Mouse (Mus musculus) adrenal gland, postnatal 4 days (tissue): ENCODE data around the gene Alox5. TPM values are rescaled to one million over a fixed set of nuclear protein-coding genes. Genes with fewer than 3 reads are reported as not detected.

Source experiments
- DNase-seq, 2 experiments: peaks; one replicate each; pipeline ENCODE4 v3.0.0; 2021 to 2022; ENCODE audit warnings: low spot score in 2 of 2, mixed read lengths in 2 of 2
- total RNA-seq, 2 experiments: library from RNA; stranded (reverse); gene quantifications; 2 replicates each; pipeline ENCODE4 v1.2.3; 2021

Gene Alox5
- total RNA-seq, 2 experiments from 2014 or later, result 1.1 to 3.5 TPM

- DNase-seq, result no peak
Measured at GRCm38 (mm10) chr6:116417518-116418315, 43.3 kb downstream of the Alox5 start.

DNA sequence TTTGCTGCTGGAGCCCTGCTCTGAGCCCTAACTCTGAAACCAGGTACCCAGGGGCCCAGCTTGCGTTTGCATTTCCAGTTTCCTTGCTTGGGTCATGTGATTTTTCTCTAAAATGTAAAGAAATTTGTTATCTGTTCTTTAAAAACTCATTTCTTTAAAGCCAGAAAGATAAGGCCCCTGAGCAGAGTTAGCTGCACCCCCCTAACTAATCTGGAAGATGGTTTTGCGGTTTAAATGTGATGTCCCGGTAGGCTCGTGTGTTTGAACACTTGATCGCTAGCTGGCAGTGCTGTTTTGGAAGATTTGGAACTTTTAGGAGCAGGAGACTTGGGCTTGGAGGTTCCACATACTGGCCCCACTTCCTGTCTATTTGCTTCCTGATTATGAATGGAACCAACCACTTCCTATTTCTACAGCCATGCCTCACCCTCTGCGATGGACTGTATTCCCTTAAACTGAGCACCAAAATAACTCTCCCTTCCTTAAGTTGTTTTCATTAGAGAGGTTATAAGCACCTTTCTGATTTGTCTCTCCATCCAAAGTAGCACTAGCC, 44.9 kb downstream of the Alox5 start:
- DNase-seq, result no peak

GRCm38 (mm10) chr6:116415126-116415676, 45.8 kb downstream of the Alox5 start:
- DNase-seq, result no peak

DNA sequence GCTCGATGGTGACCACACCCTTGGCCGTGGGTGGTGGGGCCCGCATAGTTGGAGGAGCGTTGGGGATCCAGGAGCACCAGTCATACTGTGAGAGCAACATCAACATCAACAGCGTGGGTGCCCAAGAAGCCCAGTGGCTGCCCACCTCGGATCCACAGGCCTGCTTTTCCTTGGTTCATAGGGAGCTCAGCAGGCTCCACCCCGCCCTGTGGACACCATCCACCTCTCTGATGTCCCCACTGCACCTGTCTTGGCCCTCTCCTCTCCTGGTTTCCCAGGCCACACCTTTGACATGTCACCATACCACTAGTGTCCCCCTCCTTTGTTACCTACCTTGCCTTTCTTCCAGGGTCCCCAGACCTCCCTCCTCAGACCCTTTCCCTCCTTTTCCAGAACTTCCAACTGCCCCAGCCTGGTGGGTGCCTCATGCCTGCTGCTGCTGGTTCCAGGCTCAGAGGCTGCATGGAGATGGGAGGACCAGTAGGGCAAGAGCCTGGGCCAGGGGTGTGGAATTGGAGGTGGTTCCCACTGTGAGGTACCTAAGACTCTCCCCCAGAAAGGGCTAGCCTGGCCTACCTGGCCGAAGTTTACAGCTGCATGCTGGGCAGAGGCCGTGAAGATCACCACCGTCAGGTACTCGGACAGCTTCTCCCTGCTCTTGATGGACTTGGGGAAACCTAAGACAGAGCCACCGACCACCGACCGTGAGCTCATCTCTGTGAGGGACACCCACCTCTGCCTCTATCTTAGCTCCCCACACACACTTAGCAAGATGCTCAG, 48.2 kb downstream of the Alox5 start:
- no peak for DNase-seq

DNA sequence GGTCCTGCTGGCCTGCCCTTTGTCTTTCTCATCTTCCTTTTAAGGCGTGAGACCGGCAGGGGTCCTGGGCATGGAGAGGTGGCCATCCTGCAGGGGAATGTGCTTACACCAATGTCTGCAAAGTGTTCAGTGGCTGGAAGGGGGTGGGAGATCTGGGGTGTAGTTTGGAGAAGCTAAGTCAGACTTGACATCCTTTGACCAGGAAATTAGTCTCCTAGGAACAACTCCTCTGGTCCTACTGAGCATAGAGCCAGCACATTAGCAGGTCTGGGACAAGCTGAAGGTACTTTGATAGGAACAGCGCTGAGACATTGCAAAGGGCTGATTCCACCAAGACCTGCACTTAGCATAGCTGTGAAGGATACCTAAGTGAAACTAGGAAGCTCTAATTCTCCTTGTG, 49.3 kb downstream of the Alox5 start:
- DNase-seq, result no peak

GRCm38 (mm10) chr6:116410436-116410835, 50.5 kb downstream of the Alox5 start:
- no peak for DNase-seq

GRCm38 (mm10) chr6:116407956-116408657, 52.9 kb downstream of the Alox5 start:
- no peak for DNase-seq

DNA sequence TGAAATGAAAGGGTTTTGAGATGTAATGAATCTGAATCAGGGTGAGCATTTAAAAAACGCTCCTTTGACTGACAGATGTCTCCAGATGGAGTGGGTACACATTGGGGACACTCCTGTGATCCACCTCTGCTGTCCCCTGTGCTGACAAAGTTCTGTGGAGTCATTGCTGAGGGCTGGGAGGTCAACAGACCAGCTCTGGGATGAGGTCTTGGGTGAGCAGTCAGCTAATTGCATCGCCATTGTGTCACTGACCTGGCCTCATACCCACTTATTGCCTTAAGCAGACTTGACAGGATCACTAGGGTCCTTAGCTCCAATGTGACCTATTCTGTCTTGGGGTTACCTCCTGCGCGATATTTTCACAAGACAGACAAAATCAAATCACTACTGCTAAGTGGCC, 53.8 kb downstream of the Alox5 start:
- DNase-seq, result no peak

DNA sequence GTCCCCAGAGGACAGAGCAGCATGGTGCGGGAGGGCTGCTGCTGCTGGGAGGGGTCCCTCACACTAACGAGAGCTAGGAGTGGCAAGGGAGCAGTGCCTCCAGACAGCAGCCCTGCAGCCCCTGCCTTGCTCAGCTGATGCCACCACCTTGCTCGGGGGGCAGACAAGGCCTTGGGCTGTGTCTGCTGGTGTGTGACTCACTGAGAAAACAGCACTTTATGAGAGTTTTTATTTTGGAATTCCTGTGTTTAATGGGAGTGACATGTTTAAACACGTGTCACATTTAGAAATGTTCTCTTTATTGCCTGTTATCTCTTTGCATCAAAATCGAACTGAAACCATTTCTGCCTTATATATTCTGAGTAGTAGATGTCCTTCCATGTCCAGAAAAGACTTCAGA, 54.3 kb downstream of the Alox5 start:
- no peak for DNase-seq

GRCm38 (mm10) chr6:116406152-116406551, 54.8 kb downstream of the Alox5 start:
- no peak for DNase-seq

DNA sequence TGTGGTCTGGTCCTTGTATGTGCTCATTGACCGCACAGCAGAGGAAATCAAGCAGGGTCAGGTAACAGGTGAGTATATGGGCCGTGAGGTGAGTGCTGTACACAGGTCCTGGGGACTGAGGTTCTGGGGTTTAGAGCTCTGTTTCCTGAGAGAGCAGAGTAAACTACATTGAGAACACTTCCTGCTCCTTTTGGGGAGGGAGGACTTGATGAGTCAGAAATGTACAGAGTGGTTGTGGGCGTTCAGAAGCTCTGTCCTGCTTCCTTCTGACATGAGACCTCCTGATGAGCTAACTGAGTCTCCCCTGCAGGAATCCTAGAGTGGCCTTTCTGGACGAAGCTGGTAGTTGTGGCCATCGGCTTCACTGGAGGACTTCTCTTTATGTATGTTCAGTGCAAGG, 55.3 kb downstream of the Alox5 start:
- DNase-seq, result no peak

DNA sequence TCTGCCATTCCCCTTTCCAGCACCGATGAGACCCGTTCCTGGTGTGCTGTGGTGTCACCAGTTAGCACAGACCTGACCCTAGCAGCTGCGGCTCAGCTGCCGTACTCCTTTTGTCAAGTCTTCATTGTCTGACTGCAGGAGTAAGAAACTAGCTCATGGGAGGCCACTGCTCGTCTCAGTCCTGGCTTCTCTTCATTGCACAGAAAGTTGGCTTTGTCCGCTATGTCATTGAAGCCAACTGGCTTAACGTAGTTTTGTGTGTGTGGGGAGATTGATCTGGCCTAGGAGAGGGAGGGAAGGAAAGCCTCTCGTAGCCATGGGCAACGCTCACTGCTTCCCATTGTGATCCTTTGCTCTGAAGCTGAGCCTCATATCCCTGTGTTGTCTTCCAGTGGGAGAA, 55.7 kb downstream of the Alox5 start:
- no peak for DNase-seq

- no peak for DNase-seq
Measured at GRCm38 (mm10) chr6:116402426-116402825, 58.6 kb downstream of the Alox5 start.

- no peak for DNase-seq
Measured at GRCm38 (mm10) chr6:116401746-116402423, 59.1 kb downstream of the Alox5 start.

DNA sequence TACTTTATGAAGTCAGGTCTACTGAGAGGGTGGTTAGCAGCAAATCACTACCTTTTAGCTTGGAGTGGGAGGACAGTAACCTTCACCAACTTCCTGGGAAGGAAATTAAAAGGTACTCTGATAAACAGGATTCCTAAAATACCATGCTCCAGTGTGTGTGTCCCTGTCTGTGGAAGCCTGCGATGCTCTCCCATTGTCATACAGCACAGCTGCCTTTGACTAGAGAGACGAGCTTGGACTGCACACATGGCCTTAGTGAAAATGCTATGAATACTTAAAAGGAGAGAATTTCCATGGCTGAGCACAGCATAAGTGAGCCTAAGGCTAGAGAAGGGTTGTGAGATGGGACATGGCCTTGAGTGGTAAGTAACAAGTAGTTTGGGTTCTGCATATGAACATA, 62.8 kb downstream of the Alox5 start:
- DNase-seq, result no peak

DNA sequence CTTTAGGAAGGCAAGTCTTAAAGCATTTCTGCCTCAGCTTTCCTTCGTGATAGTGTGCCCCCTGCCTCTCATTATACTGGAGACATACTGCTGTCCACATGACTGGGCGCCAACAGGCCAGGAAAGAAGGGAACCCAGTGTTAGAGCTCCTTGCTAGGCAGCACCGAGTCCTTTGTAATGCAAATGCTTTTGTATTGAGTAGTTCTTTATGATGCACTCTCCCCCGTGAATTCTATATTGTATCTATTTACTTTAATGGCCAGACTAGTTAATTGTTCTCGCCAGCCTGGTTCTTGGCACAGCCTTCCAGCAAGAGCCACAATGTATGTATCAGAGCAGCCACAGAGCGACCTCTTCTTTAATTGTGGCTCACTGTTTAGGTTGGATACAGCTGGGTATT, 63.4 kb downstream of the Alox5 start:
- DNase-seq, result no peak

DNA sequence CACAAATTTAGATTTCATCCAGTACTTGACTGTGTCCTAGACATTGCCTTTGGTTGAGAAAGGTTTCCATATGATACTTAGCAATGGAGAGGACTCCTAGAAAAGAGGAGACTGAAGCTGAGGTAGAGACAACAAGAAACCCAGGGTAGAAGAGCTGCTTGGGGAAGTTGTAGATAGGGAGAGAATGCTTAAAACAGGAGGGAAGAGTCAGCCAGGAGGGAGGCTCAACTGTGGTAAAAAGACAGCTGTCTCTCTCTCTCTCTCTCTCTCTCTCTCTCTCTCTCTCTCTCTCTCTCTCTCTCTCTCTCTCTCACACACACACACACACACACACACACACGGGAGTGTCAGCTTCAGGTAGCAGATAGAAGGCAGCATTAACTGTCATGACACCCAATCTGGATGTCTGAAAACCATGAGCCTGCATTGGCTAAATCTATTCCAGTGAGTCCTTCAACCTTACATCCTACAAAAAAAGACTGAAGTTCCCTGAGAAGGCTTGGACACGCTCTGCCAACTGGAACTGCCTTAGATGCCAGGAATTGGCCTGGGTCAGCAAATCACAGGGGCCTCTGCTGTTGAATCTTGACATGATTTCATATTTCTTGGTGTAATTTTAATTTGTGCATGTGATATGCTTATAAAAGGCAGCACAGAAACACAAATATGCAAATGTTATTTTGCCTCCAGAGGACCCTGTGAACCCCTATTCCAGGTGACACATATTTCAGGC, 65.9 kb downstream of the Alox5 start:
- no peak for DNase-seq

GRCm38 (mm10) chr6:116389481-116389880, 71.5 kb downstream of the Alox5 start:
- no peak for DNase-seq

GRCm38 (mm10) chr6:116388068-116388467, 72.9 kb downstream of the Alox5 start:
- no peak for DNase-seq

DNA sequence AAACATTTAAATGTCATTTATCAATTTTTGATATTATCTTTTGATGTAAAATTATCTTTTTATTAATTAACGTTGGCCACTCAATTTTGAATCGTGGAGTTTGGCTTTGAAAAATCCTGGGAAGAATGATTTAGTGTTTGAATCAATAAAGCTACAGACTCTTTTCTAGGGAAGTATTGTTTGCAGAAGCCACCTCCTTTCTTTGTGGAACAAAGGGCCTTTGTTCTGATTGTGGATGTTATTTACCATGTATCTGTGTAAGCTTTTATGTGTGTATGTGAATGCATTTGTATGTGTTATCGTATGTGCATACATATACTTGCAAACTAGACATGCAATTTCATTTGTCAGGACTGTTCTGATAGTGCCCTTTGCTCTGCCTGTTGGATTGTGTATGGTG, 74.5 kb downstream of the Alox5 start:
- no peak for DNase-seq
